Mouse (Mus musculus) liver, embryonic 14.5 days (tissue): ENCODE results near the gene Cnp. TPM values are rescaled to one million over a fixed set of nuclear protein-coding genes. Genes with fewer than 3 reads are reported as not detected.
"Not testable (repeated sequence)": the region's sequence is repeated elsewhere in the genome, so short reads cannot be mapped to it uniquely, and the experiment has no call there.

Experiments
- ATAC-seq: fragments of 200-750 bp; cut with Nextera tagmentation; 2 replicates; pipeline ENCODE4 v1.8.0; 2017; ENCODE audit warnings: moderate number of reproducible peaks, mild to moderate bottlenecking, moderate library complexity; ENCODE audit not compliant: insufficient read depth
- DNase-seq, 3 experiments: peaks; one replicate each; pipeline ENCODE4 v3.0.0-alpha.2; 2012 to 2013; ENCODE audit warnings: low read depth in 3 of 3, low spot score in 3 of 3
- H3K27ac ChIP-seq: fragments of 300-500 bp; sonication (generic); 2 replicates; pipeline ENCODE4 v1.5.1; 2014; ENCODE audit warnings: moderate library complexity, mild to moderate bottlenecking, control low read depth, inconsistent platforms
- H3K27me3 ChIP-seq: fragments of 300-500 bp; sonication (generic); 2 replicates; pipeline ENCODE4 v1.6.1; 2014; ENCODE audit warnings: mild to moderate bottlenecking, low read length, moderate library complexity; ENCODE audit not compliant: control insufficient read depth, insufficient read depth
- H3K36me3 ChIP-seq: fragments of 300-500 bp; sonication (generic); replicated peaks from 2 replicates; pipeline ENCODE4 v1.6.1; 2014; ENCODE audit warnings: low read depth; ENCODE audit not compliant: control insufficient read depth, insufficient read depth
- H3K4me1 ChIP-seq, 2 experiments: fragments of 200-500 bp in 1 of 2; fragments of 300-500 bp in 1 of 2; sonication (generic) in 1 of 2; replicated peaks; 2 replicates each; pipeline ENCODE4 v1.6.1; 2012 to 2014; ENCODE audit warnings: antibody characterized with exemption in 1 of 2, inconsistent platforms in 1 of 2, low read length in 1 of 2; ENCODE audit not compliant: control insufficient read depth in 2 of 2, insufficient read depth in 2 of 2
- H3K4me2 ChIP-seq: fragments of 300-500 bp; sonication (generic); 2 replicates; pipeline ENCODE4 v1.6.1; 2014; ENCODE audit warnings: low read depth, mild to moderate bottlenecking, control low read depth, moderate library complexity
- H3K4me3 ChIP-seq, 2 experiments: fragments of 200-500 bp in 1 of 2; fragments of 300-500 bp in 1 of 2; sonication (generic) in 1 of 2; 2 replicates each; pipeline ENCODE4 v1.5.1; 2012 to 2014; ENCODE audit warnings: low read depth in 2 of 2, low read length in 2 of 2, mild to moderate bottlenecking in 2 of 2, control low read depth in 1 of 2, inconsistent platforms in 1 of 2, moderate library complexity in 1 of 2; ENCODE audit not compliant: insufficient read depth in 1 of 2
- H3K9ac ChIP-seq: fragments of 300-500 bp; sonication (generic); replicated peaks from 2 replicates; pipeline ENCODE4 v1.6.1; 2014; ENCODE audit warnings: mild to moderate bottlenecking, control low read depth, moderate library complexity
- H3K9me3 ChIP-seq: fragments of 300-500 bp; sonication (generic); 2 replicates; pipeline ENCODE4 v1.6.1; 2016; ENCODE audit warnings: low read length, mixed read lengths; ENCODE audit not compliant: control insufficient read depth
- CTCF ChIP-seq: IDR thresholded peaks from 2 replicates; pipeline ENCODE4 v1.5.1; 2016; ENCODE audit warnings: antibody characterized with exemption, low read depth, control low read depth
- EP300 ChIP-seq: IDR thresholded peaks from 2 replicates; pipeline ENCODE4 v1.6.1; 2016; ENCODE audit warnings: antibody characterized with exemption, low read depth
- WGBS: fragments of 180-500 bp; shearing (Covaris S2); extraction: QIAGEN DNeasy Blood & Tissue Kit; methylation state at CpG from one replicate; pipeline ENCODE4 v1.1.7; 2014; ENCODE audit not compliant: insufficient replicate concordance; 5-methylcytosine and 5-hydroxymethylcytosine counted together
- polyA plus RNA-seq, 2 experiments: library from polyadenylated mRNA; depleted of rRNA in 1 of 2; stranded (reverse) in 1 of 2; unstranded in 1 of 2; fragments of >200 nt; fragmentation: Nextera tagmentation in 1 of 2; extraction: Ambion mirVana in 1 of 2; gene quantifications; 2 replicates each; pipeline versions ENCODE4 v1.2.1 to v1.2.3; 2012 to 2014

The Cnp gene
- polyA plus RNA-seq, 2 experiments, result 6.3 to 10.0 TPM

GRCm38 (mm10) chr11:100609355-100609996, 34.8 kb downstream of the Cnp start:
- H3K27ac ChIP-seq, result no peak overlapping the region
- no peak for DNase-seq
- TF ChIP-seq CTCF, result no peak
- TF ChIP-seq EP300, result no peak
- no peak overlapping the region for H3K4me2 ChIP-seq
- H3K27me3 ChIP-seq, result no peaks in the 10 kb centered on the region
- no peaks in the 10 kb centered on the region for H3K9me3 ChIP-seq
- no peak for ATAC-seq
- WGBS, result 73% methylated on average over 5 of the region's 5 CpGs
- H3K9ac ChIP-seq, result no peak overlapping the region
- H3K4me3 ChIP-seq, result no peak overlapping the region
- H3K4me1 ChIP-seq, result 0 out of 4 replicates have a peak, but pooled peaks cover 0 to 3% of the 10 kb centered on the region in 2 experiments
- peaks cover 4% of the 10 kb centered on the region; the same call in 1 of the 2 replicates for H3K36me3 ChIP-seq

- Histone ChIP-seq H3K36me3 (peaks cover 4% of the 10 kb centered on the region; the same call in 1 of the 2 replicates), H3K9ac (no peak overlapping the region), H3K4me2 (no peak overlapping the region), H3K9me3 (no peaks in the 10 kb centered on the region), H3K4me3 (no peak overlapping the region), H3K27me3 (no peaks in the 10 kb centered on the region), H3K27ac (no peak overlapping the region), H3K4me1 (0 out of 4 replicates have a peak, but pooled peaks cover 0 to 3% of the 10 kb centered on the region in 2 experiments)
- DNase-seq (no peak), ATAC-seq (no peak)
- WGBS, result 64% methylated on average over 9 of the region's 9 CpGs
- TF ChIP-seq EP300 (no peak), CTCF (no peak)
These were observed 35.4 kb downstream of the Cnp start for GRCm38 (mm10) chr11:100609997-100610680.

- Histone ChIP-seq H3K4me3 (no peak overlapping the region), H3K27ac (no peak overlapping the region), H3K9ac (no peak overlapping the region), H3K27me3 (no peaks in the 10 kb centered on the region), H3K9me3 (no peaks in the 10 kb centered on the region), H3K36me3 (peaks cover 4% of the 10 kb centered on the region; the same call in 1 of the 2 replicates), H3K4me1 (peaks cover 2 to 11% of the 10 kb centered on the region in 2 experiments; a peak in 2 of 4 replicates), H3K4me2 (no peak overlapping the region)
- DNase-seq (no peak), ATAC-seq (no peak)
- WGBS, result 68% methylated on average over 6 of the region's 6 CpGs
- no peak for TF ChIP-seq EP300
- no peak for TF ChIP-seq CTCF
These were observed 36.9 kb downstream of the Cnp start for GRCm38 (mm10) chr11:100611627-100612026.

GRCm38 (mm10) chr11:100613241-100613640, 38.5 kb downstream of the Cnp start:
- H3K27me3 ChIP-seq, result no peaks in the 10 kb centered on the region
- no peak overlapping the region for H3K4me3 ChIP-seq
- peaks cover 3% of the 10 kb centered on the region; the same call in 1 of the 2 replicates for H3K36me3 ChIP-seq
- H3K4me1 ChIP-seq, result peaks cover 7 to 16% of the 10 kb centered on the region in 2 experiments
- no peak for TF ChIP-seq EP300
- TF ChIP-seq CTCF, result no peak
- no peaks in the 10 kb centered on the region for H3K9me3 ChIP-seq
- 81% methylated on average over 3 of the region's 3 CpGs for WGBS
- no peak for DNase-seq
- H3K4me2 ChIP-seq, result no peak overlapping the region
- ATAC-seq, result no peak
- H3K27ac ChIP-seq, result no peak overlapping the region
- H3K9ac ChIP-seq, result no peak overlapping the region

DNA sequence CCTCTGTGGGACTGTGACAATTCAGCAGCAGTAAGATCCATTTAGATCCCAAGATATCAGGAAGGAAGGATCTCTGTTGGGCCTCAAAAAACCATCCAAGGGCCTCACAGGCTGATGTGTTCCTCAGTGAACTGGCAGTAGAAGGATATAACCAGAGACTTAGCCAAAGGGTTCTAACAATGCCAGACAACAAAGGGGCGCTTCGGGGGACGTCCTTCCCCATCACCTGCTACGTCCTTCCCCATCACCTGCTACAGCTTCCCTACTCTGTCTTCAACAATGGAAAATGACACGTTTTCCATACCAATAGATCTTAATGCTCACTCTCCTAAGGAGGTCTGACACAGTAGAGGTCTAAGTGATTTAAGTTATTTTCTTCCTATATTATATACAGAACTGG, 41.6 kb downstream of the Cnp start:
- Histone ChIP-seq H3K9ac (no peak overlapping the region), H3K4me1 (peaks cover 10 to 23% of the 10 kb centered on the region in 2 experiments), H3K9me3 (no peaks in the 10 kb centered on the region), H3K27me3 (no peaks in the 10 kb centered on the region), H3K36me3 (no peaks in the 10 kb centered on the region), H3K4me2 (no peak overlapping the region), H3K4me3 (no peak overlapping the region), H3K27ac (no peak overlapping the region)
- DNase-seq (no peak), ATAC-seq (no peak)
- no peak for TF ChIP-seq EP300
- no peak for TF ChIP-seq CTCF
- 76% methylated on average over 5 of the region's 5 CpGs for WGBS

DNA sequence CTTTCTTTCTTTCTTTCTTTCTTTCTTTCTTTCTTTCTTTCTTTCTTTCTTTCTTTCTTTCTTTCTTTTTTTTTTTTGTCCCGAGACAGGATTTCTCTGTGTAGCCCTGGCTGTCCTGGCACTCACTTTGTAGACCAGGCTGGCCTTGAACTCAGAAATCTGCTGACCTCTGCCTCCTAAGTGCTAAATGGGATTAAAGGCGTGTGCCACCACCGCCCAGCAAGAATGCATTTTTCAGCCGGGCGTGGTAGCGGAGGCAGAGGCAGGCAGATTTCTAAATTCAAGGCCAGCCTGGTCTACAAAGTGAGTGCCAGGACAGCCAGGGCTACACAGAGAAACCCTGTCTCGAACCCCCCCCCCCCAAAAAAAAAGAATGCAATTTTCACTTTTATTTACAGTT, 42.1 kb downstream of the Cnp start:
- 78% methylated on average over 7 of the region's 7 CpGs for WGBS
- DNase-seq, H3K9me3 ChIP-seq, ATAC-seq, H3K4me3 ChIP-seq, H3K27me3 ChIP-seq, H3K27ac ChIP-seq, H3K4me2 ChIP-seq, H3K9ac ChIP-seq, H3K36me3 ChIP-seq: not testable (repeated sequence)
- H3K4me1 ChIP-seq, result peaks cover 10 to 22% of the 10 kb centered on the region in 2 experiments
